In the genomic region with DNA sequence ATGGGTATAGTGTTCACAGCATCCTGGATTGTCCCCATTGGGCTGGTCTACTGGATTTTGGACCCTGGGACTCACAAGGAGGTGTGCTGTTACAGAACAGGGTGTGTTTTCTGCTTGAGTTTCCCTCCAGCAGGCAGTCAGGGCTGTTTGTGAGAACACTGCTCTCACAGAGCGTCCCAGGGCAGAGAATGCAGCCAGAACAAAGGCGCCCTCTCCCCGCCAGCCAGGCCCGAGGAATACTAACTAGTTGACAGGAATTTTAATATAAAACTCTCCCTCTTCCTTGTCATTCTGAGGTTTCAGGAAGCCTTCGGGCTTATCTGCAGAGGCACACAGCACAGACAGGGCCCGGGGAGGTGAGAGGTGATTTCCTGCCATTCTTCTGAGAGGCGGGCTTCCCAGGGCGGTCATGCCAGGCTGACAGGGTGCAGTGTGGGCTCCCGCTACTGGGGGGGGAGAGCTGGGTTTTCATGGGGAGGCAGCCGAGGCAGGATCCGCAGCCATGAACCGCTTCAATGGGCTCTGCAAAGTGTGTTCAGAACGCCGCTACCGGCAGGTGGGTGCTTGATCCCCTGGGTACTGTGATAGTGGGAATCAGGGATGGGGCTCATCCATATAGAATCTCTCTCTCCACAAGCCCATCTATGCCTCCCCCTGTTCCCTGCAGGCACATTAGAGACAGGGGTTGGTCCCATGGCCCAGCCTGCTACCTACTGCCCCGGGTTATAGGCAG, we compare ENCODE assay signal across 9 mouse cellular contexts. TPM values are rescaled to one million over a fixed set of nuclear protein-coding genes. Genes with fewer than 3 reads are reported as not detected.
A peak's percentile ranks its signal among the peaks of the same experiment; 100 is the strongest.
DNase-seq lines count a peak whose midpoint lies in the region; ATAC-seq and TF ChIP-seq lines count a peak whose summit lies in the region.
"Had no signal": no experiment of that assay in that cellular context is flagged by ENCODE, and none has a peak within 500 bp of the region (broad histone marks: within the 10 kb centered on the region; RNA-seq: fewer than 3 reads in every experiment).

No protein-coding gene starts in this region.

- H3K4me2 ChIP-seq in neural tube, embryonic 11.5 days (ENCODE audit: low read depth): peak overlapping the region; percentile 14; the same call in 1 of the 2 replicates
- H3K4me2 ChIP-seq in forebrain, embryonic 14.5 days (ENCODE audit: low read length): peak overlapping the region; percentile 36
- peak overlapping the region; percentile 38 for H3K4me2 ChIP-seq in hindbrain, embryonic 14.5 days (replicated peaks)
- H3K4me2 ChIP-seq in limb, embryonic 14.5 days (replicated peaks; ENCODE audit: low read depth, low read length, severe bottlenecking): no peak overlapping the region
- H3K4me2 ChIP-seq in midbrain, embryonic 16.5 days (ENCODE audit: low read length): peak overlapping the region; percentile 26

- peak; percentile 63 for DNase-seq in neural tube, embryonic 11.5 days (ENCODE audit: low spot score)
- no peak for DNase-seq in neural tube, embryonic 10.5 days (ENCODE audit: extremely low spot score, low spot score)
- peak; percentile 59 for DNase-seq in forebrain, embryonic 14.5 days (ENCODE audit: low spot score)
- no peak for DNase-seq in hindbrain, embryonic 14.5 days (ENCODE audit: low spot score)
- DNase-seq in limb, embryonic 14.5 days (ENCODE audit: low spot score): no peak
- no peak for DNase-seq in gastrocnemius, postnatal 36 days
- DNase-seq in embryo, embryonic 9.5 days (ENCODE audit: extremely low spot score): no peak

- H3K9ac ChIP-seq in neural tube, embryonic 11.5 days (ENCODE audit: low read length): peak overlapping the region; percentile 38
- peak overlapping the region; percentile 52 for H3K9ac ChIP-seq in forebrain, embryonic 14.5 days (ENCODE audit: low read length)
- peak overlapping the region; percentile 46 for H3K9ac ChIP-seq in hindbrain, embryonic 14.5 days
- no peak overlapping the region for H3K9ac ChIP-seq in limb, embryonic 14.5 days (ENCODE audit: low read depth, low read length, severe bottlenecking)
- H3K9ac ChIP-seq in midbrain, embryonic 16.5 days (ENCODE audit: low read depth, low read length): peak overlapping the region; percentile 54

- H3K36me3 ChIP-seq in neural tube, embryonic 11.5 days (ENCODE audit: control insufficient read depth, insufficient read depth, low read length): no peaks in the 10 kb centered on the region
- no peaks in the 10 kb centered on the region for H3K36me3 ChIP-seq in forebrain, embryonic 14.5 days (ENCODE audit: control insufficient read depth, insufficient read depth, low read length)
- H3K36me3 ChIP-seq in hindbrain, embryonic 14.5 days (replicated peaks; ENCODE audit: control insufficient read depth, insufficient read depth): no peaks in the 10 kb centered on the region
- H3K36me3 ChIP-seq in limb, embryonic 14.5 days (ENCODE audit: control insufficient read depth, insufficient read depth, low read length): no peaks in the 10 kb centered on the region
- no peaks in the 10 kb centered on the region for H3K36me3 ChIP-seq in midbrain, embryonic 16.5 days (ENCODE audit: control insufficient read depth, insufficient read depth, low read length)

- no peak overlapping the region for H3K4me3 ChIP-seq in neural tube, embryonic 11.5 days (ENCODE audit: low read depth, low read length)
- 0 out of 2 replicates have a peak overlapping the region, but pooled peaks have one; percentile 2 for H3K4me3 ChIP-seq in forebrain, embryonic 14.5 days (ENCODE audit: low read depth, low read length)
- peak overlapping the region; percentile 18 for H3K4me3 ChIP-seq in hindbrain, embryonic 14.5 days (replicated peaks; ENCODE audit: low read length)
- H3K4me3 ChIP-seq in limb, embryonic 14.5 days (replicated peaks; ENCODE audit: low read length): peak overlapping the region; percentile 0; the same call in 1 of the 2 replicates
- H3K4me3 ChIP-seq in midbrain, embryonic 16.5 days (ENCODE audit: low read depth, low read length): peak overlapping the region; percentile 8

- WGBS in neural tube, embryonic 11.5 days: 50% methylated on average over 16 of the region's 16 CpGs
- 10% methylated on average over 16 of the region's 16 CpGs for WGBS in forebrain, embryonic 14.5 days
- 11% methylated on average over 16 of the region's 16 CpGs for WGBS in hindbrain, embryonic 14.5 days
- 50% methylated on average over 16 of the region's 16 CpGs for WGBS in limb, embryonic 14.5 days
- whole genome bisulfite sequencing in midbrain, embryonic 16.5 days: 10% methylated on average over 16 of the region's 16 CpGs

- intact Hi-C loops in gastrocnemius, postnatal 36 days (cut with DNase I): no loop called here

- H3K4me1 ChIP-seq in neural tube, embryonic 11.5 days (ENCODE audit: control insufficient read depth, insufficient read depth, low read length): peaks cover 14% of the 10 kb centered on the region
- H3K4me1 ChIP-seq in forebrain, embryonic 14.5 days (ENCODE audit: control insufficient read depth, insufficient read depth, low read length): peaks cover 22% of the 10 kb centered on the region
- H3K4me1 ChIP-seq in hindbrain, embryonic 14.5 days (replicated peaks; ENCODE audit: control insufficient read depth, insufficient read depth, low read length): peaks cover 29% of the 10 kb centered on the region
- H3K4me1 ChIP-seq in limb, embryonic 14.5 days (ENCODE audit: control insufficient read depth, insufficient read depth, low read length): peaks cover 19% of the 10 kb centered on the region
- H3K4me1 ChIP-seq in midbrain, embryonic 16.5 days (ENCODE audit: control insufficient read depth, insufficient read depth, low read length): peaks cover 10% of the 10 kb centered on the region

- peak overlapping the region; percentile 36; the same call in 1 of the 2 replicates for H3K27ac ChIP-seq in neural tube, embryonic 11.5 days (ENCODE audit: low read depth, low read length)
- peak overlapping the region; percentile 65 for H3K27ac ChIP-seq in forebrain, embryonic 14.5 days (ENCODE audit: low read depth, low read length)
- H3K27ac ChIP-seq in hindbrain, embryonic 14.5 days: peak overlapping the region; percentile 81
- H3K27ac ChIP-seq in limb, embryonic 14.5 days (replicated peaks; ENCODE audit: low read depth, low read length): 0 out of 2 replicates have a peak overlapping the region, but pooled peaks have one; percentile 13
- peak overlapping the region; percentile 63 for H3K27ac ChIP-seq in midbrain, embryonic 16.5 days (ENCODE audit: low read length)

- ATAC-seq in neural tube, embryonic 11.5 days (ENCODE audit: insufficient read depth, low FRiP score, low TSS enrichment): peak; percentile 78
- ATAC-seq in forebrain, embryonic 14.5 days: peak; percentile 75
- peak; percentile 63; the same call in 1 of the 2 replicates for ATAC-seq in hindbrain, embryonic 14.5 days (ENCODE audit: low FRiP score)
- ATAC-seq in limb, embryonic 14.5 days (ENCODE audit: low FRiP score, low read depth): no peak
- peak; percentile 64 for ATAC-seq in midbrain, embryonic 16.5 days
- ATAC-seq: Patski had no signal

- H3K27me3 ChIP-seq in neural tube, embryonic 11.5 days (ENCODE audit: control insufficient read depth, insufficient read depth, low read length): no peaks in the 10 kb centered on the region
- no peaks in the 10 kb centered on the region for H3K27me3 ChIP-seq in forebrain, embryonic 14.5 days (replicated peaks; ENCODE audit: control insufficient read depth, insufficient read depth, low read length)
- no peaks in the 10 kb centered on the region for H3K27me3 ChIP-seq in hindbrain, embryonic 14.5 days (ENCODE audit: control insufficient read depth, insufficient read depth, low read length)
- H3K27me3 ChIP-seq in limb, embryonic 14.5 days (ENCODE audit: control insufficient read depth, insufficient read depth, low read length): no peaks in the 10 kb centered on the region
- H3K27me3 ChIP-seq in midbrain, embryonic 16.5 days (ENCODE audit: control insufficient read depth, insufficient read depth, low read depth, low read length): no peaks in the 10 kb centered on the region
- H3K27me3 ChIP-seq: Patski had no signal

- H3K9me3 ChIP-seq in neural tube, embryonic 11.5 days (ENCODE audit: control insufficient read depth, low read length): no peaks in the 10 kb centered on the region
- no peaks in the 10 kb centered on the region for H3K9me3 ChIP-seq in forebrain, embryonic 14.5 days (replicated peaks; ENCODE audit: control insufficient read depth, low read length)
- H3K9me3 ChIP-seq in hindbrain, embryonic 14.5 days (ENCODE audit: control insufficient read depth, low read length): no peaks in the 10 kb centered on the region
- no peaks in the 10 kb centered on the region for H3K9me3 ChIP-seq in limb, embryonic 14.5 days (ENCODE audit: control insufficient read depth, low read length)
- no peaks in the 10 kb centered on the region for H3K9me3 ChIP-seq in midbrain, embryonic 16.5 days (replicated peaks; ENCODE audit: control insufficient read depth, low read length, poor library complexity, severe bottlenecking)

- TF ChIP-seq POLR2A in limb, embryonic 14.5 days (IDR thresholded peaks at IDR 0.05; ENCODE audit: borderline replicate concordance, extremely low read depth, insufficient read depth, insufficient read length): no peak

RNA-seq across cellular contexts. Expression of a gene that starts 59.8 kb away (rescaled TPM):
- 29.4 and 31.6 TPM in 2 replicates for polyA plus RNA-seq in neural tube, embryonic 11.5 days (2014; fragmentation: Nextera tagmentation; extraction: Ambion mirVana)
- 36.7 and 44.8 TPM in 2 replicates for polyA plus RNA-seq in forebrain, embryonic 14.5 days (2014; fragmentation: Nextera tagmentation; extraction: Ambion mirVana)
- 35.2 and 42.9 TPM in 2 replicates for polyA plus RNA-seq in hindbrain, embryonic 14.5 days (2014; fragmentation: Nextera tagmentation; extraction: Ambion mirVana)
- 67.6 and 68.2 TPM in 2 replicates for polyA plus RNA-seq in limb, embryonic 14.5 days (2012; rRNA removed)
- 37.6 and 40.2 TPM in 2 replicates for polyA plus RNA-seq in limb, embryonic 14.5 days (2014; fragmentation: Nextera tagmentation; extraction: Ambion mirVana)
- polyA plus RNA-seq in midbrain, embryonic 16.5 days (2015; fragmentation: Nextera tagmentation; extraction: Ambion mirVana): 66.9 and 82.1 TPM in 2 replicates
- 1 to 10 TPM; 7.5 to 9.5 TPM for total RNA-seq in gastrocnemius, postnatal 36 days (2021)

Comparison
In these comparisons a context has a peak if more than half of its experiments do, and no peak if none do; other contexts are left out.
1. DNase-seq: peak in neural tube, embryonic 11.5 days (single experiment) and forebrain, embryonic 14.5 days (single experiment); none in neural tube, embryonic 10.5 days (single experiment), hindbrain, embryonic 14.5 days (single experiment), limb, embryonic 14.5 days (single experiment), gastrocnemius, postnatal 36 days (0 of 2) and embryo, embryonic 9.5 days (single experiment).
2. H3K27ac ChIP-seq: peak in every context shown above with its lines; median percentile 81 in hindbrain, embryonic 14.5 days; 65 in forebrain, embryonic 14.5 days; 63 in midbrain, embryonic 16.5 days; 36 in neural tube, embryonic 11.5 days; 13 in limb, embryonic 14.5 days.